Mouse (Mus musculus) brain, embryonic 14.5 days (tissue): ENCODE data around the gene Actg1.

Experiments
- CTCF ChIP-seq: fragments of 200-500 bp; IDR thresholded peaks from 2 replicates; pipeline ENCODE4 v1.5.1; 2012; ENCODE audit warnings: inconsistent platforms, mild to moderate bottlenecking, moderate library complexity, borderline replicate concordance; ENCODE audit not compliant: insufficient read depth, insufficient read length; ENCODE audit errors: extremely low read depth
- POLR2A ChIP-seq: fragments of 200-500 bp; IDR thresholded peaks from 2 replicates; pipeline ENCODE4 v1.6.1; 2012; ENCODE audit warnings: mild to moderate bottlenecking, inconsistent platforms, borderline replicate concordance; ENCODE audit not compliant: poor library complexity, insufficient read depth, insufficient read length, severe bottlenecking; ENCODE audit errors: extremely low read depth

GRCm38 (mm10) chr11:120306366-120307131 is 41.8 kb downstream of the Actg1 start:
- TF ChIP-seq CTCF (no peak), POLR2A (no peak)
